12 mouse cellular contexts compared by ENCODE assay signal in genomic region chr6:127239529-127240471, GRCm38 (mm10).
A peak's percentile ranks its signal among the peaks of the same experiment; 100 is the strongest.
DNase-seq lines count a peak whose midpoint lies in the region; ATAC-seq lines count a peak whose summit lies in the region.
"Had no signal": no experiment of that assay in that cellular context is flagged by ENCODE, and none has a peak within 500 bp of the region (broad histone marks: within the 10 kb centered on the region; RNA-seq: fewer than 3 reads in every experiment).

No protein-coding gene starts in this region.

- H3K36me3 ChIP-seq in kidney, embryonic 15.5 days = no peaks in the 10 kb centered on the region
- H3K36me3 ChIP-seq: forebrain, embryonic 12.5 days; lung, embryonic 15.5 days had no signal

- no peak for ATAC-seq in kidney, embryonic 15.5 days (replicated peaks; ENCODE audit: low FRiP score)
- ATAC-seq in megakaryocyte, adult 5-6 weeks (ENCODE audit: poor library complexity, severe bottlenecking) = peak; percentile 63

- H3K4me1 ChIP-seq in kidney, embryonic 15.5 days = peaks cover 11% of the 10 kb centered on the region; the same call in 1 of the 2 replicates
- H3K4me1 ChIP-seq: lung, embryonic 15.5 days had no signal

- H3K27me3 ChIP-seq in kidney, embryonic 15.5 days = no peaks in the 10 kb centered on the region
- H3K27me3 ChIP-seq: forebrain, embryonic 12.5 days; lung, embryonic 15.5 days had no signal

- peak overlapping the region; percentile 14; the same call in 1 of the 2 replicates for H3K4me2 ChIP-seq in kidney, embryonic 15.5 days
- H3K4me2 ChIP-seq: forebrain, embryonic 12.5 days; lung, embryonic 15.5 days had no signal

- no peak overlapping the region for H3K9ac ChIP-seq in kidney, embryonic 15.5 days
- H3K9ac ChIP-seq: forebrain, embryonic 12.5 days; lung, embryonic 15.5 days had no signal

- WGBS in kidney, embryonic 15.5 days = 38% methylated on average over 12 of the region's 12 CpGs

- H3K27ac ChIP-seq in kidney, embryonic 15.5 days = no peak overlapping the region
- H3K27ac ChIP-seq: forebrain, embryonic 12.5 days; lung, embryonic 15.5 days had no signal

- H3K9me3 ChIP-seq in kidney, embryonic 15.5 days (replicated peaks) = no peaks in the 10 kb centered on the region
- H3K9me3 ChIP-seq: forebrain, embryonic 12.5 days; lung, embryonic 15.5 days had no signal

- DNase-seq in kidney, postnatal 10 days = no peak
- peak; percentile 37 for DNase-seq in c-Kit-positive CD71-positive TER-119-positive erythroid progenitor cells, embryonic 14.5 days (ENCODE audit: low spot score)
- DNase-seq in thymus, postnatal 0 days (ENCODE audit: low spot score) = peak; percentile 38
- DNase-seq in urinary bladder, postnatal 25 days (ENCODE audit: low spot score) = no peak
- no peak for DNase-seq in adrenal gland, postnatal 25 days
- no peak for DNase-seq in urinary bladder, adult 2 months (ENCODE audit: low spot score)
- DNase-seq: gastrocnemius, postnatal 14 days; kidney, adult 18-20 months had no signal

- no peak overlapping the region for H3K4me3 ChIP-seq in kidney, embryonic 15.5 days (replicated peaks)
- H3K4me3 ChIP-seq: forebrain, embryonic 12.5 days; lung, embryonic 15.5 days had no signal

Comparison
In these comparisons a context has a peak if more than half of its experiments do, and no peak if none do; other contexts are left out.
1. DNase-seq: peak in c-Kit-positive CD71-positive TER-119-positive erythroid progenitor cells, embryonic 14.5 days (single experiment) and thymus, postnatal 0 days (single experiment); none in kidney, postnatal 10 days (single experiment), urinary bladder, postnatal 25 days (single experiment), adrenal gland, postnatal 25 days (single experiment) and urinary bladder, adult 2 months (single experiment).